In the genomic region with DNA sequence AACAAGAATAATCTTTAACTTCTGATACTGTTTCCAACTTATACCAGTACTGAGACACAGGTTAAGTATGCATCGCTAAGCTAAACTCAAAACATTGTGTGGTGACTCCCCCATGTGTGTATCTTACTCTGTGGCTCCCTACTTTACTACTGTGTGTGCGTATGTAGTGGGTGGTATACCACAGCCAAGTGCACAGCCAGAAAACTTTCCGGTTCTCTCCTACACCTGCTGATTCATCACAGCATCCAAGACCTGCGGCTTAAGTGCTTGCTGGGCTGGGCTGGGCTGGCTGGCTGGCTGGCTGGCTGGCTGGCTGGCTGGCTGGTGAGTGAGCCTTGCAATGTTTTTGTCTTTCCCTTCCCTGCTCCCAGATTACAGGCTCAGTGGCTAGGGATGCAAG, we compare ENCODE assay signal across 17 mouse cellular contexts. TPM values are rescaled to one million over a fixed set of nuclear protein-coding genes. Genes with fewer than 3 reads are reported as not detected.
DNase-seq lines count a peak whose midpoint lies in the region; ATAC-seq and TF ChIP-seq lines count a peak whose summit lies in the region.
"Had no signal": no experiment of that assay in that cellular context is flagged by ENCODE, and none has a peak within 500 bp of the region (broad histone marks: within the 10 kb centered on the region; RNA-seq: fewer than 3 reads in every experiment).

No protein-coding gene starts in this region.

- no peak for DNase-seq in heart, postnatal 25 days (ENCODE audit: low spot score)
- peak; percentile 46 for DNase-seq in right cerebral cortex, adult 18-20 months
- DNase-seq in right cerebral cortex, postnatal 14 days = no peak
- peak; percentile 24 for DNase-seq in Muller cell, postnatal 12 days (ENCODE audit: inconsistent ontology term)
- peak; percentile 33 for DNase-seq in splenic B cell, adult 2 months (ENCODE audit: low read depth, low spot score)
- DNase-seq in liver, postnatal 0 days = no peak
- DNase-seq: cerebellum, adult 11 months; heart, adult 18-20 months; heart, postnatal 36 days had no signal

- 74% methylated on average over 4 of the region's 4 CpGs for WGBS in heart, embryonic 12.5 days
- 73% methylated on average over 4 of the region's 4 CpGs for WGBS in liver, postnatal 0 days (ENCODE audit: insufficient replicate concordance)
- 91% methylated on average over 4 of the region's 4 CpGs for WGBS in intestine, embryonic 15.5 days

- TF ChIP-seq EP300 in liver, postnatal 0 days (IDR thresholded peaks at IDR 0.05; ENCODE audit: low read depth) = no peak

- intact Hi-C loops in heart, postnatal 25 days (cut with DNase I) = no loop called here

- H3K4me1 ChIP-seq in heart, embryonic 12.5 days (replicated peaks) = peaks cover 20% of the 10 kb centered on the region
- H3K4me1 ChIP-seq in liver, postnatal 0 days (ENCODE audit: insufficient read depth) = peaks cover 12% of the 10 kb centered on the region
- H3K4me1 ChIP-seq in intestine, embryonic 15.5 days (replicated peaks) = peaks cover 4% of the 10 kb centered on the region

- H3K4me3 ChIP-seq in heart, embryonic 12.5 days = no peak overlapping the region
- H3K4me3 ChIP-seq in liver, postnatal 0 days (ENCODE audit: low read depth, low read length) = no peak overlapping the region
- H3K4me3 ChIP-seq in intestine, embryonic 15.5 days (replicated peaks) = no peak overlapping the region
- H3K4me3 ChIP-seq: embryonic facial prominence, embryonic 13.5 days; kidney, embryonic 15.5 days; stomach, embryonic 15.5 days had no signal

- H3K36me3 ChIP-seq in heart, embryonic 12.5 days = peaks cover 38% of the 10 kb centered on the region
- H3K36me3 ChIP-seq in splenic B cell, adult 2 months (ENCODE audit: control insufficient read depth, insufficient read depth, low read length, poor library complexity, severe bottlenecking) = peaks cover 8% of the 10 kb centered on the region
- H3K36me3 ChIP-seq in liver, postnatal 0 days (replicated peaks; ENCODE audit: insufficient read depth, low read length) = peaks cover 30% of the 10 kb centered on the region
- no peaks in the 10 kb centered on the region; the same call in 1 of the 2 replicates for H3K36me3 ChIP-seq in intestine, embryonic 15.5 days

- no peak overlapping the region for H3K9ac ChIP-seq in heart, embryonic 12.5 days
- H3K9ac ChIP-seq in liver, postnatal 0 days (replicated peaks) = no peak overlapping the region
- no peak overlapping the region for H3K9ac ChIP-seq in intestine, embryonic 15.5 days
- H3K9ac ChIP-seq: kidney, embryonic 15.5 days; stomach, embryonic 15.5 days had no signal

- 0 out of 2 replicates have a peak overlapping the region, but pooled peaks have one; percentile 3 for H3K27ac ChIP-seq in heart, embryonic 12.5 days (ENCODE audit: poor library complexity, severe bottlenecking)
- no peak overlapping the region for H3K27ac ChIP-seq in liver, postnatal 0 days (ENCODE audit: low read depth)
- H3K27ac ChIP-seq in intestine, embryonic 15.5 days = no peak overlapping the region
- H3K27ac ChIP-seq: kidney, embryonic 15.5 days; stomach, embryonic 15.5 days had no signal

- ATAC-seq in heart, embryonic 12.5 days (ENCODE audit: insufficient number of reproducible peaks, low FRiP score) = no peak
- ATAC-seq in liver, postnatal 0 days = no peak
- ATAC-seq in intestine, embryonic 15.5 days = no peak
- ATAC-seq: Patski had no signal

- TF ChIP-seq CTCF in liver, postnatal 0 days (IDR thresholded peaks at IDR 0.05; ENCODE audit: low read depth) = no peak

- no peaks in the 10 kb centered on the region for H3K9me3 ChIP-seq in heart, embryonic 12.5 days (replicated peaks)
- no peaks in the 10 kb centered on the region for H3K9me3 ChIP-seq in liver, postnatal 0 days (ENCODE audit: low read length)
- no peaks in the 10 kb centered on the region for H3K9me3 ChIP-seq in intestine, embryonic 15.5 days
- H3K9me3 ChIP-seq: embryonic facial prominence, embryonic 13.5 days; kidney, embryonic 15.5 days; stomach, embryonic 15.5 days had no signal

- H3K27me3 ChIP-seq in heart, embryonic 12.5 days (replicated peaks) = no peaks in the 10 kb centered on the region
- H3K27me3 ChIP-seq in splenic B cell, adult 2 months (ENCODE audit: control insufficient read depth, insufficient read depth, low read length, poor library complexity, severe bottlenecking) = no peaks in the 10 kb centered on the region
- no peaks in the 10 kb centered on the region for H3K27me3 ChIP-seq in liver, postnatal 0 days (ENCODE audit: insufficient read depth, low read length)
- H3K27me3 ChIP-seq in intestine, embryonic 15.5 days (replicated peaks) = no peaks in the 10 kb centered on the region
- H3K27me3 ChIP-seq: embryonic facial prominence, embryonic 13.5 days; kidney, embryonic 15.5 days; Patski; stomach, embryonic 15.5 days had no signal

- no peak overlapping the region for H3K4me2 ChIP-seq in heart, embryonic 12.5 days
- no peak overlapping the region for H3K4me2 ChIP-seq in liver, postnatal 0 days (ENCODE audit: low read depth, low read length)
- no peak overlapping the region for H3K4me2 ChIP-seq in intestine, embryonic 15.5 days (replicated peaks)
- H3K4me2 ChIP-seq: embryonic facial prominence, embryonic 13.5 days; kidney, embryonic 15.5 days; stomach, embryonic 15.5 days had no signal

RNA-seq across cellular contexts. Expression of a gene that starts 35.1 kb away (rescaled TPM):
- 2.2 and 3.3 TPM in 2 replicates for polyA plus RNA-seq in heart, embryonic 12.5 days (2016; fragmentation: Nextera tagmentation; extraction: Ambion mirVana)
- total RNA-seq in heart, postnatal 25 days (2021) = not detected
- polyA plus RNA-seq in liver, postnatal 0 days (2015; fragmentation: Nextera tagmentation; extraction: Ambion mirVana) = 0.04 and 0.08 TPM in 2 replicates
- polyA plus RNA-seq in intestine, embryonic 15.5 days (2015; fragmentation: Nextera tagmentation; extraction: Ambion mirVana) = 6.2 and 6.7 TPM in 2 replicates
- total RNA-seq: common myeloid progenitor, adult 5-6 weeks; heart, adult 18-20 months; heart, postnatal 36 days; liver, adult 2 months had no signal

RNA-seq across cellular contexts. Expression of a gene that starts 46.0 kb away (rescaled TPM):
- polyA plus RNA-seq in heart, embryonic 12.5 days (2016; fragmentation: Nextera tagmentation; extraction: Ambion mirVana) = 110 TPM in 2 replicates
- 100 to 1,000 TPM; 126 to 127 TPM for total RNA-seq in heart, postnatal 25 days (2021)
- polyA plus RNA-seq in liver, postnatal 0 days (2015; fragmentation: Nextera tagmentation; extraction: Ambion mirVana) = 71.4 and 74.3 TPM in 2 replicates
- 68.7 and 78.0 TPM in 2 replicates for polyA plus RNA-seq in intestine, embryonic 15.5 days (2015; fragmentation: Nextera tagmentation; extraction: Ambion mirVana)

RNA-seq across cellular contexts. Expression of a gene that starts 54.4 kb away (rescaled TPM):
- 1.8 and 2.0 TPM in 2 replicates for polyA plus RNA-seq in heart, embryonic 12.5 days (2016; fragmentation: Nextera tagmentation; extraction: Ambion mirVana)
- 10 to 100 TPM; 47.7 to 48.8 TPM for total RNA-seq in heart, postnatal 25 days (2021)
- 0.14 and 0.21 TPM in 2 replicates for polyA plus RNA-seq in liver, postnatal 0 days (2015; fragmentation: Nextera tagmentation; extraction: Ambion mirVana)
- 1.3 and 1.4 TPM in 2 replicates for polyA plus RNA-seq in intestine, embryonic 15.5 days (2015; fragmentation: Nextera tagmentation; extraction: Ambion mirVana)

Comparison
In these comparisons a context has a peak if more than half of its experiments do, and no peak if none do; other contexts are left out.
1. DNase-seq: peak in right cerebral cortex, adult 18-20 months (single experiment), Muller cell, postnatal 12 days (single experiment) and splenic B cell, adult 2 months (single experiment); none in heart, postnatal 25 days (single experiment), right cerebral cortex, postnatal 14 days (single experiment) and liver, postnatal 0 days (single experiment).